Mouse (Mus musculus): ENCODE measurements around the gene Mecom.
A peak's percentile ranks its signal among the peaks of the same experiment; 100 is the strongest.

Mecom gene

DNA sequence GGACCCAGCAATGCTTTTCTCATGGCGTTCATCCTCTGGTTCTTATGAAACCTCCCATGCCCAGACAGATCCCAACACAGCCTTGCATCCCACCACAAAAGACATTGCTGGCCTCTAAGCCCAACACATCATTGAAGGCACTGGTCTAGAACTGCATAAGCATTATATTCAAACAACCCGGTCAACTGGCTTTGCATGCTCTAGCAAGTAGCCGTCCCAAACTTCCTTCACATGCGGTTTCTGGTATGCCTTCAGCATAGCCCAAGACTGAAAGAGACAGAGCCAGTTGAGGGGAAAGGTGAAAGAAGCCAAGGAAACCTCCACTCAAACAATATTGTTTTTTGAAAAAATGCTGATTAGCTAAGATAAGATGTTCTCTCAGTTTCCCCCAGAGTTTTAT lies 397.7 kb downstream of the Mecom start:
- ATAC-seq (ENCODE audit: low TSS enrichment), result no peak

DNA sequence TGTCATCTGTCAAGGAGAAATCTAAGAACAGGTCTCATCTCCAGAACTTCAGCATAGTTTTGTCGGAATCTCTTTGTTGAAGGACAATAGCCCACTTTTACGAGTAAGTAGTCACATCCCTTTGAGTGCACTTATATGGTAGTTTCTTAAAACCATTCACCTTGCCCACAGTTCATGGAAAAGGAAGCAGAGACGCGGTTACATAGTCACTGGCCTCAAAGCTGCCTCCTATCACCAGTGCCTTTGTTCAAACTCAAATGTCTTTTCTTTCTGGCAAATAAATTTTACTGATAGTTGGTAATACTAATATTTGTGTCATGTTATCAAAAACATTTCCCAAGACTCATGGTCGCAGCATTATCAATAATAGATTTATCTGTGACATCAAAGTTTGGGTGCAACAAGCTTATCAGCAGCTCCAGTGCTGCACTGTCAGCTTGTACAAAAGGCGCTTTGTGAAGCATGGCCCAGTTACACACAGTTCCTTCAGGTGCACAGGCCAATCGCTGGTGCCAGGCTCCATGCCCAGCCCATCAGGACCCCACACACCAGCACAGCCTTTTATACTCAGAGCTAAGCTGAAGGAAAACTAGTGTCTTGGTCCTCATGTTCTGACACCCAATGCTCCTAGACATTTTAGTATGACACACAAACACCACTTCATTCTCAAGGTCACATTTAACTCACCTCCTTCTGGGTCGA lies 399.3 kb downstream of the Mecom start:
- ATAC-seq (ENCODE audit: low TSS enrichment), result no peak

DNA sequence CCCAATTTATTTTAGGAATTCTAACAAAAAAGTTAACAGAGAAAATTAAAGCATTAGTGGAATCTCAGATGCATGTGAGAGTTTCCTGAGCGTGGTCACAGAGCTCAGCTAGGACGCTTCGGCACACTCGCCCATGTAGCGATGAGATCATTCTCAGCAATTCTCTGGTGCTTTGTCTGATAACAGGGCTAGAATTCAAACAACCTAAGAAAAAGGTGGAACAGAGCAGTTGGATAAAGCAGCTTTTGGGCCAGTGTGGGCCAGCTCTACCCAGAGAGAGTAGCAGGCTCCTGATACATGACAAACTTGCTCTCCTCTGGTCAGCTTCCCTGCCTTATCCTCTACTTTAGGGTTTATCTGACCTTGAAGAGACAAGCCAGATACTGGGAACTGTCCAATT lies 402.8 kb downstream of the Mecom start:
- no peak for ATAC-seq (ENCODE audit: low TSS enrichment)

DNA sequence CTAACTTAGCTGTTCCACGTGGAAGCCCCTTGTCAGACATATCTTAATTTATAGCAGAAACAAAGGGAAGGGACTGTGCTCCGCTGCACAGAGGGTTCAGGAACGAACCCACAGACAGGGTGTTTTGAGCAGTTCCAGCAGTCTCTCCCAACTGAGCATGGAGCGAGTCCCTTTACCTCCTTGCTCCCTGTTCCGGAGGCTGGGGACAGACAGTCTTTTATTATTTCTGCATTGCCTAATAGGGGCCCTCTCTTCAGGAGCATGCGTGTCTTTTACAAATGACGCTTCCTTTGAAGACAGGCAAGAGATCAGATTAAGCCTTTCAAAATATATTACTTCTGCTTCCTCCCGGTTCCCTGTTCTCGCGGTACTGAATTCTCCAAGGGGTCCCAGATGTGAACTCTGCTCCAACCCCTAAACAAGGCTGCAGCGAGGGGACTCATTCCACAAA lies 403.8 kb downstream of the Mecom start:
- ATAC-seq (ENCODE audit: low TSS enrichment), result no peak

DNA sequence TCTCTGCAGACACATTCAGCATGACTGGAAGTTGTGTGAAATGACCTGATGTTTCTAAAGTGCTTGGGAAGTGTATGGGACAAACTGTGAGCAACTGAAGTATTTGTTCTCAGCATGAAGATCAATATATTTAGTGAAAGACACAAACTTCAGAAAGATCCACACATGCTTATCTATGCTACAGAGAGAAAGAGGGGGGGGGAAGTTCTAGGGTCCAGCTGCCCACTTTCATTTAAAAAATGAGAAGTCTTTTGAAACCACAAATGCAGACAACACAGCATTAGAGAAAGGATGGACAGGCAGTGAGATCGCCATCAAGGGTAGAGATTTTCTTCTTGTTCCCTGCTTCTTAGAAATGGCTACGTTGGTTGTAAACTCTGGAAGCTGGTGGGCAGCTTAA lies 404.4 kb downstream of the Mecom start:
- no peak for ATAC-seq (ENCODE audit: low TSS enrichment)

DNA sequence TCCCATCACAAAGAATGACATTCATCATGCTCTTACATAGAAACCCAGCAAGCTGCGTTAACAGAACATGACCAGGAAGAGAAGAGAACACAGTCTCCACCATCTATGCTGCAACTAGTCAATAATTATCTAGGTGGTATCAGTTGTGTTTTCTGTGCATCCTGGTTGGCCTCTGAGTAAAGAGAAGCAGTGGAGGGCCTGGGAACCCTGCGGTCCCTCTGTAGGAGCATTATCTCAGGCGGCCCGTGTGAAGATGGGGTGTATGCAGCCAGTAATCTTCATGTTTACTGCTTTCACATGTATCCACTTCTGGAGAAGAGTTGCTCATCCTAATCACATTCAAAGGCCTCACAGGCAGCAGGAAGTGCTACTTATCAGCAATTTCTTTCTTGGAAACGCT lies 407.5 kb downstream of the Mecom start:
- no peak for ATAC-seq (ENCODE audit: low TSS enrichment)

DNA sequence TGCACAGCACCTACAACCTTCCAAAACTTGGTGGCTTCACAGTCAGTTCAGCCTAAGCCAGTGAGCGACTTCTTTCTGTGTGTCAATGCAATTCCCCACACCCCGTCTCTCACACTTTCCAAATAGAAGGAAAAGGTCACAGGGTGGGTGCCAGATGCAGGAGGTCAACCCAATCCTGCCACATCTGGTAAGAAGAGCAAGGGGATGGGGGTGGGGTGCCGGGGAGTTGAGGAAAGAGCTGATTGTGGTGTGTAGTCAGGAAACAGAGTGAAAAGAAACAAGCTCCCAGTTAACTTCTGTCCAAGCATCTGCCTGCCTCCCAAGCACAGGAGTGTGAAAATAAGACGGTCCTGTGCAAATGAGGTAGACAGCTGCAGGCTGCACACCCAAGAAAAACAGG lies 408.1 kb downstream of the Mecom start:
- ATAC-seq (ENCODE audit: low TSS enrichment), result 0 out of 2 replicates have a peak, but pooled peaks have one; percentile 23

DNA sequence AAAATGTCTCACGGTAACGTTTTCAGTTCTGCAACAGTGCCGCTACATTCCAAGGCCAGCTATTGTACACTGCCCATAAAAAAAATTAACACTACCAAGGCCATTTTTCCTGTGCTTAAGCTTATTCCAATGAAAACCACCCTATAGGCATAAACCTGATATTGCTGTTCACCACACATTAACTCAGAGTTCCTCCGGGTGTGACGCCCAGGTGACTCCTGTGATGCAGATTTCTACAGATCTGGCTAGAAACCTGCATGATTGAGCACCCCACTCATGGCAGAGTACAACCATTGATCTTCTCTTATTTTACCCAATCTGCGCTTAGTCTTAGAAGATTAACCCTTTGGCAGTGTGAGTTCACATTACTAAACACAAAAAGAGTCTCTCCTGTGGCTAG lies 409.2 kb downstream of the Mecom start:
- no peak for ATAC-seq (ENCODE audit: low TSS enrichment)

DNA sequence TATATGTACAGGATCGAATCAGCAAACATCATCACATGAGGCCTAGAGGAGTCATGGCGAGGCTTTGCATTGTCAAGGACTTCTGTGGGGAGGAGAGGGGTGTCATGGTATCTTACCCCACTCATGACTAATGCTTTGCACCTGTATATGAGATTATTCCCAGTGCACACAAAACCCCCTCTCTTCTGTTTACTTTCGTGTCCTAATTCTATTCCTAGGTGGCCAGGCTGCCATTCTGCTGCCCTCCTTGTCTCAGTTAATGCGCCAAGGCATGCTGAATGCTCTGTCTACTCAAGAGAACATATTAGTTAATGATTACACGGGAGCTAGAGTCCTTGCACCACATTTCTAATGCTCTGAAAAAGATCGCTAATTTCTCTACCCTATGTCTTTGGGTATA lies 412.0 kb downstream of the Mecom start:
- ATAC-seq (ENCODE audit: low TSS enrichment), result no peak

DNA sequence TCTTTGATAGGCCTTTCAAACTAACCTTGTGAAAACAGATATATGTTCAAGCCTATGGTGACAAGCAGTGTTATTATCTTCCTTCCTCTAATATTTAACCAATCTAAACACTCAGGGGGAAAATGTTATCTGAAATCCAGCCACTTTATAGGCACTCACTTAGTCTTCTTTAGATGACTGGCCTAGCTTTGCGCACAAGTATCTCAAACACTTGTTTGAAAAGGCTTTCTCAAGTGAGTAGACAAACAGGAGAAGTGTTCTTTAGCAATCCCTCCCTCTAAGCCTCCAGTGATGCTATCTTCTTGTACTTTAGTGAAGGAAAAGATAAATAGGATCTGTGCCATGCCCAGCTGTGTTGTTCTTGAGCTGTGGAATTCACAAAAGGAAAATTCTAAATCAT lies 412.7 kb downstream of the Mecom start:
- no peak for ATAC-seq (ENCODE audit: low TSS enrichment)

DNA sequence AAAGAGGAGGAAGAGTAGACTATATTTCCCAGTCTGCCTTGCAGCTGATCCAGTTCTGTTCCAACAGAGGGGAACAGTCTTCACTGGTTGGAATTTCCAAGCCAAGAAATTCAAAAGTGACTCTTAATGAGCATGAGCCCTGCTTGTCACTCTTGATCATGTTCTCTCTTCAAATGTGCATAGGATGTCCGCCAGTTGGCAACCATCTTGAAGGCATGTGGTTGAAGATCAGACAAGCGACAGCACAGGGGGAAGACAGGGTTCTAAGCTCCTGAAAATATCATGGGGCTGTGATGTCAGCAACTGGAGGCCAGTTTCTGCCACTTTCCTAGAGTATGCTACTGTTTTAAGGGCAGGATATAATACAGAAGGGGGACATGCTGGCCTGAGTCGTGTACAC lies 414.8 kb downstream of the Mecom start:
- no peak for ATAC-seq (ENCODE audit: low TSS enrichment)

DNA sequence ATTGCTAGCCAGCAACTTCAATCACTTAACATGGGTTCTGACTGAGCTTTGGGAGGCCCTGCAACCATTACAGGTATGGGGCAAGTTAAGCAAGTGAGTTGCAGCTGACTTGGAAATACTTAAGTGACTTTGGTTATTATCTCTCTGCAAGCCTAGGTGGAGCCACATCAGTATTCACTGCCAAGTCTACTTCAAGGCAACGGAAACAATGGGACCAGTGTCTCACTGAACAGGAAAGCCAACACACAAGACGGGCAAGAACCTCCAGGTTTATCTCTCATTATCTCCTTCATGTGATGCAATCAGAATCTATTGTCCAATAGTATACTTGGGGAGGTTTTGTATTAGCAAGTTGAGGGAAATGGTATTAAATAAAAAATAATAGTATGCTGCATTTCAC lies 415.4 kb downstream of the Mecom start:
- no peak for ATAC-seq (ENCODE audit: low TSS enrichment)

DNA sequence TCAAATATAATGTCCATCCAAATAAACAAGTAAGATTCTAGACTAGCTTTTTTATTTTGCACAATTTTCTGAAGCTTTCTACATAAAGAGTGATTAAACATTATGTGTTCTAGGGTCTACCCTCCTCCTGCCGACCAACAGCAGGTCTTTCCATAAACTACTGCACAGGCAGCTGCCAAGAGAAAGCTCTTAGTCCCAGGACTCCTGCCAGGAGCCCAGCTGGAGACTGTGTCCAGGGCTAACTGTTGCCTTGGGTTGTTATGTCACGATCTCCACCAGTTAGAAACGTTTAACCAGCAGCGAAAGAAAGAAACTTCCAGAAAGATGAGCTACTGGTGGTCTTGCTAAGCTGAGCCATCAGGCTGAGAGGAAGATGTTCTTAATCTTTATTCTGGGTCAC lies 417.3 kb downstream of the Mecom start:
- ATAC-seq (ENCODE audit: low TSS enrichment), result no peak

DNA sequence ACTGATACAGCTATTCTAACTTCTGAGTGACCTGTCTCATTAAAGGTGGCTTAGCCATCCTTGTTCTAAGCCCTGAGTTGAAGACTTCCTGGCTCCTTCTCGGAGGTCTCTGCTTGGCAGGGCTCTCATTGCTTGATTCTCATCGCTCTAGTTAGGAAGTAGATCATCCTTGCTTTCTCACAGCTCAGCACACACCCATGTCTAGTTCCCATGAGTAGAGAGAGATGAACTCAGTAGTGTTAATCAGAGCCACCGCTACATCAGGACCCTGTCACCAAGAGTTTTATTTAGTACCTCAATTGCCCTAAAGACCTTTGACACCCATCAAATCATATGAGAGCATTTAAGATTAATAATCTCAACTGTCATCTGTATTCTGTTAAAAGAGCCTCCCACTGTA lies 425.2 kb downstream of the Mecom start:
- no peak for ATAC-seq (ENCODE audit: low TSS enrichment)

DNA sequence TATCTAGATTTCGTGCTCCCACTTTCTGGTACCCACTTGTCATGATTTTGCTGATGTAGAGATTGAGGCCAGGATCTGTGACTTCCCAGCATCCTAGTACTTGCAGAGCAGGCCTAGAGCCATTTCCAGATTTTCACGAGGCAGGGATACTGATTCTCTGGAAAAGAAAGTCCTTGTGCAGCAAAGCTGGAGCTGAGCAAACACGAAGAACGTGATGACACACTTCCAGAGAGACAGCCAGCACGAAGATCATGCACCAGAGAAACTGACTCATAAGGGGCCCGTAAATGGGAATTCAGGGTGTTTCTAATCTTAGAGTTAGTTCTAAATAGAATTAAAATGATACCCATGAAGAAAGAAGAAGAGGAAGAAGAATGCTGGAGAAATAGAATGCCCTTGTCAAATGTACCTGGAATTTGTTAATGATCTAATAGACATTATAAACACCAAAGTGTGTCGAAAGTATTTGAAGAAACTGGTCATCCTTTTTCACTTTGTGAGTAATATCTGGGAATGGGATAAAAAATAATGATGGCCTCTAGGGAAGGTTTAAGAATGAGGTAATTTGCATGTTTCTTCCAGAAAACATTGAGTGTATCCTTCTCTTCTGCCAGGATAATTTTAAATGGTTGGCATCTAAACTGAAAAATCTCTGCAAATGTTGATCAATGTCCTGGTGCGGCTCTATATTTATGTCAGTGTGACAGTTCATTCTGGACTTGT lies 426.9 kb downstream of the Mecom start:
- ATAC-seq (ENCODE audit: low TSS enrichment), result peak; percentile 73

DNA sequence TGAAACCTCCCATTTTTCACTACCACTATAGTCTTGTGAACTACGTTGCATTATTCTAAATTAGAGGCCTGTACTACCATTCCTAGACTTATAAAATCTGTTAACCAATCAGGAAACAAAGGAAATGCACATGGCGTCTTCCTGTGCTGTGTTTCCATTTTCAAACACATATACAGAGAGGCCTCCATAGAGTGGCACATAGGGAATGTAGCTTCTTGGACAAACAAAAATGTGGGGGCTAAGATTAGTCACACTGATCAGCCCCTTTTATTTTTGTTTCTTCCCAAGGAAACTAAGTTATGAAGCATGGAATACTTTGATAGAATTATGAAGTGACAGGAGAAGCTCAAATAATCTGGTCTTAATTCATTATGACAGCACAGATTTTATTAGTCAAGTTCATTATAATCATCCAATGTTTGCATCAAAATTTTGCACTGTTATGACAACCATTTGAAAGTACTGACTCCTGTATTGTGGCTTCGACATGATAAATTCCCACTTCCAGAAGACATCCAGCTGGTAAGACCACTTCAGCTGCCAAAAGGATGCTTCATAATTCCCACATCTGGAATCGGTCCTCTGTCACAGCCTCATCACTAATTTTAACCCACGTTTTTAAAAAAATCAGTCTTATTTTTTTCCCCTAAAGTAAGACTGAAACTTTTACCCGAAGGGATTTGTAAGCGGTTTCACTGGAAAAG lies 429.1 kb downstream of the Mecom start:
- no peak for ATAC-seq (ENCODE audit: low TSS enrichment)

DNA sequence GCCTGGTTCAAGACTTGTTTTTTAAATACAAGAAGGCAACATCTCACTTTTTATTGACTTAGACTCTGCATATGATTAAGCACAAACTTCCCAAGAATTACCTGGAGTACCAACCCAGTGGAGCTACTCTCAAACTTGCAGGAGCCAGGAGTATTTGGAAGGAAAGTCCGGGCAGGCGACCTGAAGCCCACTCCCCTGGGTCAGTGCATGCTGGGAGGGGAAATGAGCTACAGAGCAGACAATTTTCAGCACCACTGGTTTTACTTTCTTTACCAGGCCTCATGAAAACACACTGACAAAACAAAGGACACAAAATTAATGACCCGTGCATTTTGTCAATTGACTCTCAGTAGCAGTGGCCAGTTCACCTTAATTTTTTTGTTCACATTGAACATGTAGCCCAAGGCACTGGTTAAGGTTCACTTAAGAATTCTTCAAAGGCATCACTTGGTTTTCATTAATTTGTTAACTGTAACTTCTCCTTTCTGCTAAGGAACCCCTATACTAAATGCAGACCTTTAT lies 434.5 kb downstream of the Mecom start:
- no peak for ATAC-seq (ENCODE audit: low TSS enrichment)

DNA sequence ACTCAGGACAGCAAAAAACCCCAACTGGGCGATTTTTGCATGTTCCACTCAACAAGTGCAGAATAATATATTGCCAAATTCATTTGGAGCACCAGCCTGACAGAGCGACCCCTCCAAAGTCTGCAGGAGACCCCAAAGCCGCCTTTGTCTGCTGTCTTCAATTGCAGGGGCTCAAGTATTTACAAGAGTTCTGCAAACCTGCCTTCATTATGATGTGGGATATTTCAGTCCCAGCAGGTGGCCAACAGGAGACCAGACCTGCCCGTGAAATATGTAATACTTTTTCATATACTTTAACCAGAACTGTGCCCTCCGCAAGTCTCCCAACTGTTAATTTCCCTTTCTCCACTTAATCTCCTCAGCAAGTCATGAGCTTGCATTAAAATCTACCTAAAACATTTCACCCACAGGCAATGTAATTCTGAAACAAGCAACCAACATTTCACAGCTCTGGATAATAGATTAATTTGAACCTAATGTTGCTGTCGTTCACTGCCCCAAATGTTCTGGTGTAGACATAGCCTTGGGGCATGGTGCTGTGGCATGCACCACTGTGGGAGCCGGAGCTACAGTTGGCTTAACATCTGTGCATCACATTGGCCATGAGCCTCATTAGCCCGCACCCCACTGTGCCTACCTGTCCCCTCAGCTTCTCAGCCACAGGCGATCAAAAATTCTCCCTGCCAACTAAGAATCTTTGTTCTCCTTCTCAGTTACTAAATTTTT lies 439.7 kb downstream of the Mecom start:
- no peak for ATAC-seq (ENCODE audit: low TSS enrichment)

DNA sequence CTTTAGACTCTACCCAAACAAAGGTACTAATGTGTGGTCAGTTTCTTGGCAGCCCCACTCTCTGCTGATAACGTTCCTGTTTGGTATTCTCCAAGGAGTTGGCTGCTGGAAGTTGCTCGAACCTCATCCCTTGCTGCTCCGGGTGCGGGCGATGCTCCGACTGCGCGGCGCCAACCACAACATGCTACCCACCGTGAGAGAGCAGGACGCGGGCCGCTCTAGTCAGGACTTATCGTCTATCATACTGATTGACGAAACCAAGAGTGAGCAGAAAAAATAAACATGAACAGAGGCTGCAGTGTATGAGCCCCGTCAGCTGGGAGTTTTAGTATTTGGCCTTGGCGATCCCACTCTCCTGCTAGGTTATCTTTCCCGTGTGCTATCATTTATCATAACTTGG lies 441.3 kb downstream of the Mecom start:
- ATAC-seq (ENCODE audit: low TSS enrichment), result no peak

DNA sequence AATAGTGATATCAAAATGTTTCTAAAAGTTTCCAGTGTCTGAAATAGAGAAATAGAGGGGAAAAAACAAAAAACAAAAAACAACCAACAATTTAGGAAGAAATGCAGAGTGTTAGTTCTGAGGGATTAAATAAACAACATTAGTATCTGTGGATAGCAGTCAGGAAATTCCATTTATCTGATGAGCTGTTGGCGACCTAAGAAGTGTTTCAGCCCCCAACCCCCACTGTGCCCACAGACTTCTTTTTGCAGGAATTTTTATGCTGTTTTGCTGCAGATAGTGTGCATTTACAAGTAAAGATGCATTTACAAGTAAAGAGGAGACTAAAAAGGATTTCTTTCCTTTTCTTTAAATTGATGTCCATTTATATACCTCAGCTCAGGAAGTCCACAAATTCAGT lies 441.9 kb downstream of the Mecom start:
- ATAC-seq (ENCODE audit: low TSS enrichment), result no peak

DNA sequence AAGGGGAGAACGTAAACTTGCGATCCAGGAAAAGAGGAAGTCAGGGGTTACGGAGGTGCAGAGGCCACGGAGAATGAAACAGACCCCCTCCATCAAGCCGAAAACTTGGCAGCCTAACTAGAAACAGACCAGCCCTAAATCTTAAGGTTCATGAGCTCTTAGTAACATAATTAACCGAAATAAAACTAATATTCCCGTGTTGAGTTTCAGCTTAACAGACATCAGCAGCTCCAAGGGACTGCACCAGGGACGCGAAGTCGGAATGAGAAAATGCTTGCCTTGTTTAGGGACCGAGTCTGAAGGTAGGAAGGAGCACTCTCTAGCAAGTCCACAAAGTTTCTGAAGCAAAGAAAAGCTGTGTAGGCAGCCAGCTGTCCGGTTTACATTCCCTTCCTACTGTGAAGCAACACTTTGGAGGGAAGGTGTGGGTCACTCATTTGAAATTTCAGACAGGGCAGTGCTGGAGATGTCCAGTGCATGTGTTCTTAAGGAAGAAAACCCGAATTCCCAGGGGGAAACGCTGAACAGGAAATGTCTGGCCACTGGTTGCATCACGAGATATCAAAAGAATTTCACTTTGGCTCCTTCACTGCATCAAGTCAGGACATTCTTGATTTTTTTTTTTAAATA lies 442.5 kb downstream of the Mecom start:
- ATAC-seq (ENCODE audit: low TSS enrichment), result no peak
